Mouse (Mus musculus): Measurements from ENCODE around the gene Gm17428. TPM values are rescaled to one million over a fixed set of nuclear protein-coding genes. Genes with fewer than 3 reads are reported as not detected.

Gm17428 gene
- polyA plus RNA-seq, 1 experiment: not detected

DNA sequence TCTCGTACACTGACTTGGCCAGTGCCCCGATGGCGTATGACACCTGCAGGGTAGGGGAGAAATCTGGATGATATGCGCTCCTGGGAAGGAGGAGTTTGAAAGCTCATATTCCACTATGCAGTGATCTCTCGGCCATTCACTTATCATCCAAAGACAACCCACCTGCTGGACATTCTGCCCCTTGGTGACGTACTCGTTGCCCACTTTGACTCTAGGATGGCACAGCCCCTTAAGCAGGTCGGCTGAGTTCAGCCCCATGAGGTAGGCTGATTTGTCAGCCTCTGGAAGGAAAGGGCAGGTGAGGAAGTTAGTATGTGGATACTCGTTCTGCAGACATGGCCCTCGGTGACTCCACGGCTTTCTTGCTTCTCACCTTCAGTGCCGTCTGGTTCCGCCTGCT, 12.1 kb downstream of the Gm17428 start:
- TF ChIP-seq POLR2A (IDR thresholded peaks at IDR 0.05; ENCODE audit: borderline replicate concordance, control insufficient read depth, low read depth, low read length) (no peak), CTCF (IDR thresholded peaks at IDR 0.05; ENCODE audit: control insufficient read depth, insufficient read depth, low read length) (no peak)
- Histone ChIP-seq H3K27ac (ENCODE audit: control insufficient read depth, insufficient read depth, low read depth, low read length, poor library complexity) (no peak overlapping the region), H3K4me3 (replicated peaks; ENCODE audit: control insufficient read depth, low read depth, low read length) (no peak overlapping the region), H3K4me1 (ENCODE audit: control insufficient read depth, insufficient read depth, low read length) (no peaks in the 10 kb centered on the region)
- WGBS: 82% methylated on average over 13 of the region's 13 CpGs

DNA sequence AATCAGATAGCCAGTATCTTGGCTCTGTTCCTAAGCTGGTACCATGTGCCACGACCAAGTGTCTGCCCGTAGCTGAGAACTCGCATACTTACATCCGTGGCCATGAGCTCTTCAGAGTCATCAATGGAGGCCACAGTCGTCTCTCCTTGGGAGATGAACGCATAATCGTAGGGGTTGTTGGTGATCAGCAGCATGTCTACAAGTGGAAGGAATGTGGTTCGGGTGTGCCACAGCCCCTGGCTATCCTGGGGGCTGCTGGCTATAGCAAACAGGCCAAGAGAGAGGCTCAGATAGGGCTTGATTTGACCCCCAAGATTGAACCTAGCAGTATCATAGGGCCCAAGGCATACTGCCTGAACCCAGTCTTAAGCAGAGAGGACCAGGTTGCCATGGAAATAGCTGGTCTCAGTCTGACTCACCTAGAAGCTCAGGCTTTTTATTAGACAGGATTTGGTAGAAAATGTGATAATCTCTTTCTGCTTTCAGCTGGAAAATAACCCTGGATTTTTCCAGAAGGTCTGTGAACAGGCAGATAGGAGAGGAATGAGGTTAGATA, 13.2 kb downstream of the Gm17428 start:
- no peak for TF ChIP-seq CTCF (IDR thresholded peaks at IDR 0.05; ENCODE audit: control insufficient read depth, insufficient read depth, low read length)
- TF ChIP-seq POLR2A (IDR thresholded peaks at IDR 0.05; ENCODE audit: borderline replicate concordance, control insufficient read depth, low read depth, low read length): no peak
- no peaks in the 10 kb centered on the region for H3K4me1 ChIP-seq (ENCODE audit: control insufficient read depth, insufficient read depth, low read length)
- H3K27ac ChIP-seq (ENCODE audit: control insufficient read depth, insufficient read depth, low read depth, low read length, poor library complexity): no peak overlapping the region
- no peak overlapping the region for H3K4me3 ChIP-seq (replicated peaks; ENCODE audit: control insufficient read depth, low read depth, low read length)
- WGBS: 75% methylated on average over 8 of the region's 8 CpGs

- Histone ChIP-seq H3K4me1 (ENCODE audit: control insufficient read depth, insufficient read depth, low read length) (no peaks in the 10 kb centered on the region), H3K27ac (ENCODE audit: control insufficient read depth, insufficient read depth, low read depth, low read length, poor library complexity) (no peak overlapping the region), H3K4me3 (replicated peaks; ENCODE audit: control insufficient read depth, low read depth, low read length) (no peak overlapping the region)
- TF ChIP-seq POLR2A (IDR thresholded peaks at IDR 0.05; ENCODE audit: borderline replicate concordance, control insufficient read depth, low read depth, low read length): no peak
- no peak for TF ChIP-seq CTCF (IDR thresholded peaks at IDR 0.05; ENCODE audit: control insufficient read depth, insufficient read depth, low read length)
- 86% methylated on average over 10 of the region's 10 CpGs for WGBS
These were observed 15.5 kb downstream of the Gm17428 start for GRCm38 (mm10) chr14:54992196-54992595.

DNA sequence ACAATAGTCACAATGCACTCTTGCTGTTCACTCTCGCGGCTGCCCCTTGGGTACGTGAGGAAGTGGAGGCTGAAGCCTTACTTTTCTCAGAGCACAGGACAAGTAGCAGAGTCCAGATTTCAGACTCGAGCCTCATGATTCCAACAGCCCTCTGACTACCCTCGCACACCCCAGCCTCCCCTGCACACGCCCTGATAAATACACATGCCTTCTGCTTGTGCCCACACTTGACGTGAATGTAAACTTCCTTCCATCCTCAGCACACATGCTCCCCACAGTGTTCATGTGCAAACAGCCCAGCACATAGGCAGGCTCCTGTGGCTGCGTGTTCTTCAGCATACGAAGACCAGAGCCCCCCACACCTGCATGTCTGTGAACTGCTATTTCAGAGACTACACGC, 16.9 kb downstream of the Gm17428 start:
- no peaks in the 10 kb centered on the region for H3K4me1 ChIP-seq (ENCODE audit: control insufficient read depth, insufficient read depth, low read length)
- TF ChIP-seq CTCF (IDR thresholded peaks at IDR 0.05; ENCODE audit: control insufficient read depth, insufficient read depth, low read length) (no peak), POLR2A (IDR thresholded peaks at IDR 0.05; ENCODE audit: borderline replicate concordance, control insufficient read depth, low read depth, low read length) (no peak)
- H3K4me3 ChIP-seq (replicated peaks; ENCODE audit: control insufficient read depth, low read depth, low read length): no peak overlapping the region
- WGBS: 53% methylated on average over 10 of the region's 10 CpGs
- H3K27ac ChIP-seq (ENCODE audit: control insufficient read depth, insufficient read depth, low read depth, low read length, poor library complexity): no peak overlapping the region

DNA sequence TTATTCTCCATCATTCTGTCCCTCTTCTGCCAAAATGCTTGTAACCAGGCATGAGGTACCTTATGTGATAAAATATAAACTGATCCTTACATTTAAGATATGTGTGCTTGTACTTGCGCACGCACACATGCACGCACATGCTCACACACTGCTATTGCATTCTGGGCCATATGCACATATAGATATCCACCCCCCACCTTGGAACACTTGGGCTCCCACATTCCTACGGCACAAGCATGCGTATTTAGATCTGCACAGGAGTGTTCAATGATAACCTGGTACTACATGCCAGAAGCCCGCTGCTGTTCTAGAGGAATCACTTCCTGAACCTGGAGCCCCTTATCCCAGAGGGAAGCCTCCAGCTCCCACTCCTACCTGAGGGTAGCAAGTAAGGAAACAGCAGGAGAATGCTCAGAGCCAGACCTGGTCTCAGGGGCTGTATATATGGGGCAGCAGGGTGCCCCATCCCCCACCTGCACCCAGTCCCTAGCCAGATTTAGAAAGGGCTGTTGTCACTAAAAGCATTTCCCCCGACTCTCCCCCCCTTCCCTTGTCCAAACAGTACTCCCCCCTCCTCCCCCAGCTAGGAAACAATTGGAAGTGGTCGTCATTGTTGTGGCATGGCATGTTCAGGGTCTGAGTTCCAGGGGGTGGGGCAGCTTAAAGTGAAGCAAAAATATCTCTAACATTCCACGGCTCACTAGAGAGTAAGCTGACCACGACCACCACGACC, 17.6 kb downstream of the Gm17428 start, which contains the start of gene Myh7:
Gene Myh7, minus strand, starts transcription at position 491 of the 733 bp plus-strand sequence.
- Histone ChIP-seq H3K4me3 (replicated peaks; ENCODE audit: control insufficient read depth, low read depth, low read length) (no peak within 1 kb of the TSS), H3K27ac (ENCODE audit: control insufficient read depth, insufficient read depth, low read depth, low read length, poor library complexity) (no peak within 1 kb of the TSS), H3K4me1 (ENCODE audit: control insufficient read depth, insufficient read depth, low read length) (no peaks in the 10 kb centered on the region)
- TF ChIP-seq CTCF (IDR thresholded peaks at IDR 0.05; ENCODE audit: control insufficient read depth, insufficient read depth, low read length) (no peak), POLR2A (IDR thresholded peaks at IDR 0.05; ENCODE audit: borderline replicate concordance, control insufficient read depth, low read depth, low read length) (no peak)
- WGBS: 61% methylated on average over 11 of the region's 11 CpGs

GRCm38 (mm10) chr14:54994869-54995186, 18.1 kb downstream of the Gm17428 start:
- H3K27ac ChIP-seq (ENCODE audit: control insufficient read depth, insufficient read depth, low read depth, low read length, poor library complexity): no peak overlapping the region
- H3K4me3 ChIP-seq (replicated peaks; ENCODE audit: control insufficient read depth, low read depth, low read length): no peak overlapping the region
- no peak for TF ChIP-seq CTCF (IDR thresholded peaks at IDR 0.05; ENCODE audit: control insufficient read depth, insufficient read depth, low read length)
- no peak for TF ChIP-seq POLR2A (IDR thresholded peaks at IDR 0.05; ENCODE audit: borderline replicate concordance, control insufficient read depth, low read depth, low read length)
- H3K4me1 ChIP-seq (ENCODE audit: control insufficient read depth, insufficient read depth, low read length): no peaks in the 10 kb centered on the region

DNA sequence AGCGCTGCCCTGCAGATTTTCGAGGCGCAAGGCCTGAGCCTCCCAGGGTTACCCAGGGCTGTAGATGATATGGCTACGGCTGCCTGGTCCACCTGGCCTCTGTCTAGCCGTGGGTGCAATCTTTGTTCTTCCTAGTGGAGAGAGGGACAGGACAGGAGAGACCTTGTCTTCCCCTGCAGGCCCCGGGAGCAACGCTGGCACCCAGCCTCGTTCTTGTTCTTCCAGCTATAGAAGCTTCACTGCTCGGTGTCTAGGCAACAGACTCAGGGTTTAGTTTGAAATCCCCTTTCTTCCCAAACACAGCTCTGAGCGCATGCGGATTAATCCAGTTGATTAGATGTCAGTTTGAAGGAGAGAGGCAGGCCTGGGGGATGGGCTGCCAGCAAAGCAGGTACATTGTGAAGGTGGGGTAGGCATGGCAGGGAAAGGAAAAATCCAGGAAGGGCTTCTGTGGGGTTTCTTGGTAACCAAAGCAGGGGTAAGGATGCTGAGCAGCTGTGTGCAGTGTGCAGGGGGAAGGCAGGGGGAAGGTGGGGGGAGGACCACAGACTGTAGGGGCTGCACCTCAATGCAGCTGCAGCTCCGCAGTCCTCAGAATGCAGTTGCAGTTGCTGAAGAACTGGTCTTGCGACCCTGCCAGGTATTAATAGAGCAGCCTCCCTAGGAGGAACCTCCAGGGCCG, 18.9 kb downstream of the Gm17428 start:
- no peaks in the 10 kb centered on the region for H3K4me1 ChIP-seq (ENCODE audit: control insufficient read depth, insufficient read depth, low read length)
- TF ChIP-seq POLR2A (IDR thresholded peaks at IDR 0.05; ENCODE audit: borderline replicate concordance, control insufficient read depth, low read depth, low read length): no peak
- TF ChIP-seq CTCF (IDR thresholded peaks at IDR 0.05; ENCODE audit: control insufficient read depth, insufficient read depth, low read length): no peak
- 75% methylated on average over 14 of the region's 14 CpGs for WGBS
- H3K27ac ChIP-seq (ENCODE audit: control insufficient read depth, insufficient read depth, low read depth, low read length, poor library complexity): no peak overlapping the region
- H3K4me3 ChIP-seq (replicated peaks; ENCODE audit: control insufficient read depth, low read depth, low read length): no peak overlapping the region

- Histone ChIP-seq H3K27ac (ENCODE audit: control insufficient read depth, insufficient read depth, low read depth, low read length, poor library complexity) (no peak overlapping the region), H3K4me1 (ENCODE audit: control insufficient read depth, insufficient read depth, low read length) (no peaks in the 10 kb centered on the region), H3K4me3 (replicated peaks; ENCODE audit: control insufficient read depth, low read depth, low read length) (no peak overlapping the region)
- TF ChIP-seq CTCF (IDR thresholded peaks at IDR 0.05; ENCODE audit: control insufficient read depth, insufficient read depth, low read length): no peak
- TF ChIP-seq POLR2A (IDR thresholded peaks at IDR 0.05; ENCODE audit: borderline replicate concordance, control insufficient read depth, low read depth, low read length): no peak
- 82% methylated on average over 9 of the region's 9 CpGs for WGBS
These were observed 20.1 kb downstream of the Gm17428 start for GRCm38 (mm10) chr14:54996793-54997192.
